Mouse (Mus musculus) heart, adult 2 months (tissue): ENCODE data around the gene Rab3ip. TPM values are rescaled to one million over a fixed set of nuclear protein-coding genes. Genes with fewer than 3 reads are reported as not detected.

Experiments
- DNase-seq, 2 experiments: peaks; one replicate each; pipeline ENCODE4 v3.0.0; 2021
- H3K27ac ChIP-seq: fragments of 200-600 bp; 2 replicates; pipeline ENCODE4 v1.8.1; 2022
- H3K27me3 ChIP-seq: fragments of 200-500 bp; 2 replicates; pipeline ENCODE4 v1.6.1; 2012; ENCODE audit warnings: mild to moderate bottlenecking, low read length, inconsistent platforms, mixed read lengths; ENCODE audit not compliant: control insufficient read depth, insufficient read depth
- H3K36me3 ChIP-seq: fragments of 200-500 bp; 2 replicates; pipeline ENCODE4 v1.6.1; 2012; ENCODE audit warnings: low read length, inconsistent platforms; ENCODE audit not compliant: control insufficient read depth, insufficient read depth
- H3K4me1 ChIP-seq: fragments of 200-500 bp; 2 replicates; pipeline ENCODE4 v1.6.1; 2011; ENCODE audit warnings: low read length; ENCODE audit not compliant: control insufficient read depth, insufficient read depth
- H3K4me3 ChIP-seq: fragments of 200-600 bp; 2 replicates; pipeline ENCODE4 v1.8.1; 2022
- H3K79me2 ChIP-seq: fragments of 200-500 bp; replicated peaks from 2 replicates; pipeline ENCODE4 v1.6.1; 2012; ENCODE audit warnings: mild to moderate bottlenecking, inconsistent platforms, low read length, moderate library complexity, mixed read lengths; ENCODE audit not compliant: control insufficient read depth, insufficient read depth
- H3K9ac ChIP-seq: fragments of 200-500 bp; 2 replicates; pipeline ENCODE4 v1.6.1; 2012; ENCODE audit warnings: low read depth, mild to moderate bottlenecking, control low read depth, inconsistent platforms, low read length, mixed read lengths
- CTCF ChIP-seq: fragments of 200-600 bp; IDR thresholded peaks from 2 replicates; pipeline ENCODE4 v1.8.1; 2022; ENCODE audit warnings: antibody characterized with exemption, mild to moderate bottlenecking, moderate library complexity
- EP300 ChIP-seq: fragments of 200-500 bp; IDR thresholded peaks from 2 replicates; pipeline ENCODE4 v1.6.1; 2011; ENCODE audit warnings: low read depth, low read length, control low read depth; ENCODE audit not compliant: insufficient read depth
- POLR2A ChIP-seq: fragments of 200-500 bp; IDR thresholded peaks from 2 replicates; pipeline ENCODE4 v1.6.1; 2011; ENCODE audit warnings: mild to moderate bottlenecking, low read depth, low read length, control low read depth; ENCODE audit not compliant: insufficient read depth
- WGBS: fragments of 180-500 bp; shearing (Covaris S2); methylation state at CpG from one replicate; pipeline ENCODE4 v1.1.7; 2018; 5-methylcytosine and 5-hydroxymethylcytosine counted together
- intact Hi-C: fragments of 180-260 bp; cut with DNase I; formaldehyde crosslinking; loops from one replicate; pipeline ENCODE4 v1.15.1; 2025
- polyA plus RNA-seq: library from polyadenylated mRNA; depleted of rRNA; stranded (reverse); fragments of >200 nt; gene quantifications from 2 replicates; pipeline ENCODE4 v1.2.3, GENCODE M21; 2012
- total RNA-seq, 2 experiments: library from RNA; stranded (reverse); gene quantifications; 2 replicates each; pipeline ENCODE4 v1.2.3; 2021

Rab3ip gene
- total and polyA plus RNA-seq, 3 experiments: 80.3 to 168 (median 100) TPM

DNA sequence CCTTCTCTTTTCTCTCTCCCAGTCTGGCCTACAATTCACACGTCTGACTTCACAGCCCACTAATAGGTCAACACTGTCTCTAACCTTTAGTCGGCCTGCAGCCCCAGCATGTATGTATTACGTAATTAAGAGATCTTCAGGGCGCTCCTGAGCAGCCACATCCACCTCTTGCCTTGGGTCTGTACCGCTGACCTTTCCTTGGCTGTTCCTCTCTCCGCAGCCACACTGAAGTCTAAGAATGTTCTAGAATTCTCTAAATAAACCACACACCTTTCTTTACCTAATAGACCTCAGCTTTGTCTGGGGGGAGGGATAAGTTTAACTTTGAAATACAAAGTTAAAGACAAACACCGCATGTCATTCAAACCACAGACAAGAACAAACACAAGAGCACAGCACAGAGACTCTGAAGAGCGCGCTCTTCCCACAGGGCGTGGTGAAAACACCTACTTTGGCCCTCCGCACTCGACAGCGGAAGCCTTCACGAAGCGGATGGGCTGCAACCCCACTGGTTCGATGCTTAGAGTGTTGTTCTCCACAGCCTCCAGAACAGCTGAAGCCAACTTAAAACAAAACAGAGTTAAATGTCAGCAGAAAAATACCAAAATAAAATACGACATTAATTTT lies 36.8 kb downstream of the Rab3ip start:
- Histone ChIP-seq H3K27me3 (no peaks in the 10 kb centered on the region), H3K79me2 (no peaks in the 10 kb centered on the region), H3K4me3 (no peak overlapping the region), H3K27ac (no peak overlapping the region), H3K36me3 (no peaks in the 10 kb centered on the region; the same call in 1 of the 2 replicates), H3K4me1 (no peaks in the 10 kb centered on the region), H3K9ac (no peak overlapping the region)
- intact Hi-C loops: no loop called here
- no peak for DNase-seq
- TF ChIP-seq POLR2A (no peak), EP300 (no peak), CTCF (no peak)
- WGBS: 92% methylated on average over 17 of the region's 17 CpGs

GRCm38 (mm10) chr10:116912850-116913249 lies 37.7 kb downstream of the Rab3ip start:
- Histone ChIP-seq H3K79me2 (no peaks in the 10 kb centered on the region), H3K36me3 (no peaks in the 10 kb centered on the region; the same call in 1 of the 2 replicates), H3K4me3 (no peak overlapping the region), H3K4me1 (no peaks in the 10 kb centered on the region), H3K9ac (no peak overlapping the region), H3K27me3 (no peaks in the 10 kb centered on the region), H3K27ac (no peak overlapping the region)
- no peak for TF ChIP-seq EP300
- TF ChIP-seq CTCF: no peak
- TF ChIP-seq POLR2A: no peak
- 93% methylated on average over 9 of the region's 9 CpGs for WGBS
- no peak for DNase-seq
- intact Hi-C loops: no loop called here

- intact Hi-C loops: no loop called here
- DNase-seq: no peak
- Histone ChIP-seq H3K36me3 (no peaks in the 10 kb centered on the region), H3K9ac (no peak overlapping the region), H3K4me3 (no peak overlapping the region), H3K27ac (no peak overlapping the region), H3K79me2 (no peaks in the 10 kb centered on the region), H3K27me3 (no peaks in the 10 kb centered on the region), H3K4me1 (no peaks in the 10 kb centered on the region)
- WGBS: 56% methylated on average over 15 of the region's 15 CpGs
- TF ChIP-seq POLR2A (no peak), EP300 (no peak), CTCF (no peak)
Measured at GRCm38 (mm10) chr10:116908901-116909642, 41.5 kb downstream of the Rab3ip start.

DNA sequence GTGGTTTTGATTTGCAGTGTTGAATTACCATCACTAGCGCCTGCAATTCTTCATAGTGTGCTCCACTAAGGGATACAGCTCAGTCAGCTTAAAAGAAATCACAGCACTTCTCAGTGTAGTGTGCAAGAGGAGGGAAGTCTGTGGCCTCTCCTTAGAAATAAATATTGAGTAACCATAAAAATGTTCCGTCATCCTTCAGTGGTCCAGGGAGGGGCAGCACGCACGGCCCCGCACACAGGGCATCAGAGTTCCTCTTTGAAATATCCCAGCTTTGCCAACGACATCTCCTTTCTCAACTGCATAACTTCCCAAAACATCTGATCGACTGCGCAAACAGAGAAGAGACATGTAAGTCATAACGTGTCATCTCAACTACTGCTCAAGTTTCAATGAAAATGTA lies 43.8 kb downstream of the Rab3ip start:
- Histone ChIP-seq H3K36me3 (no peaks in the 10 kb centered on the region), H3K79me2 (no peaks in the 10 kb centered on the region), H3K9ac (no peak overlapping the region), H3K27me3 (no peaks in the 10 kb centered on the region), H3K4me1 (no peaks in the 10 kb centered on the region), H3K27ac (no peak overlapping the region), H3K4me3 (no peak overlapping the region)
- no peak for DNase-seq
- 91% methylated on average over 9 of the region's 9 CpGs for WGBS
- intact Hi-C loops: no loop called here
- TF ChIP-seq POLR2A (no peak), EP300 (no peak), CTCF (no peak)

DNA sequence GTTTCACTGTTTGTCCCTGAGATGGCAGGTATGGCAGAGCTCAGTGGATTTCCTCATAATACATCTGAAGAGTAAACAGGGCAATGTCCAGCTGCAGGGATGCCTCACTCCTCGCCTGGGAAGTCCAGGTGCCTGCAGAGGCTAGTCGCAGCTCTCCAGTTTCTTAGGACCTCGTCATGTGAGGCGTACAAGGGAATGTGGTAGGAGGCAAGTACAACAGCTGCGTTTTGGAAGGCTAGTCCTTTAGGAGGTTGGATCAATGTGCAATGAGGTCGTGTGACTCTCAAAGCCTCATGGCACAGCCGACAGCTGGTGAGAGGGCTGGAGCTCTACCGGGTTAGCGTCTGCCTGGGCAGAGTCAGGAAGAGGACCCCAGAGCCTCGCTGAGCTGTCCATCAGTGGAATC lies 46.1 kb downstream of the Rab3ip start:
- H3K4me1 ChIP-seq: no peaks in the 10 kb centered on the region
- no peak overlapping the region for H3K4me3 ChIP-seq
- H3K79me2 ChIP-seq: no peaks in the 10 kb centered on the region
- TF ChIP-seq POLR2A: no peak
- no peak for TF ChIP-seq EP300
- TF ChIP-seq CTCF: no peak
- WGBS: 82% methylated on average over 10 of the region's 10 CpGs
- no peaks in the 10 kb centered on the region for H3K36me3 ChIP-seq
- intact Hi-C loops: no loop called here
- no peak overlapping the region for H3K27ac ChIP-seq
- H3K9ac ChIP-seq: no peak overlapping the region
- DNase-seq: no peak
- no peaks in the 10 kb centered on the region for H3K27me3 ChIP-seq

DNA sequence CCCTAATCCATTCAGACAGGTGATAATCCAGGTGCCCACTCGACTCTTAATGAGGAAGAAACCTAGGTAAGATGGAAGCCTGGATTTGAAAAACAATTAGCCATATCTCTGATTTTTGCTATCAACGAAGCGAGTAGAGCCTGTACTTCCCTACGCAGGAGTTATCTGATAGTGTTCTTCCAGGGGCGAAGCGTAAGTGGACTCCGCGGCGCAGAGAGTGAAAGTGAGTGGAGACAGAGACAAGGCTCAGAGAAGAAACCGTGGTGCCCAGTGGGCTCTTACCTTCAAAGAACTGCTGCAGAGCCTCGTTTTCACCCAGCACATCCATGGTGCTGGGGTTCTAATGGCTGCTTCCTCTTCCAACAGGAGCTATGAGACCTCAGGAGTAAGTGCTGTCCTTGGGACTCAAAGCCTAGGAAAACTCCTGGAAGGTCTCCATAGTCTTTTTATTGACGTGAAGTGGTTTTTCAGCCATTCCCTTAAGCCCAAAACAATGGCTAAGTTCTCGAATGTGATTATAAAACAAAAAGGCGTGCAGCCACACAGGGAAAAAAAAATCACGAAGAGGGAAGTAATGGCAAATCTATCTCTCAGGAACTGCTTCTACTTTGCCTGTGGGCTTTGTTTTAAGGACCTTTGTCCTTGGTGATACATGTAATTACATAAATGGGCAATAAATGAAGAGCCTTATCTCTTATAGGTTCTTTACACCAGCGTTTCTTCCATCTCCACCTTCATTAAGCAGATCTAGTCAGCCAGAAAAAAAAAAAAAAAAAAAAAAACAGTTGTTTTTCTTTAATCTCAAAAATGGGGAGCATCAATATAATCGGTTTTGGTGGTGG lies 54.0 kb downstream of the Rab3ip start, which contains the start of gene Myrfl:
Gene Myrfl, minus strand, starts transcription at position 584 of the 842 bp plus-strand sequence.
- no peak for DNase-seq
- intact Hi-C loops: no loop called here
- Histone ChIP-seq H3K36me3 (no peaks in the 10 kb centered on the region), H3K27ac (no peak within 1 kb of the TSS), H3K79me2 (no peaks in the 10 kb centered on the region), H3K9ac (no peak within 1 kb of the TSS), H3K27me3 (no peaks in the 10 kb centered on the region), H3K4me1 (no peaks in the 10 kb centered on the region), H3K4me3 (no peak within 1 kb of the TSS)
- TF ChIP-seq CTCF (no peak), EP300 (no peak), POLR2A (no peak)
- 69% methylated on average over 17 of the region's 17 CpGs for WGBS
